Mouse (Mus musculus) stomach, embryonic 14.5 days (tissue): Measurements from ENCODE around the gene Dars. TPM values are rescaled to one million over a fixed set of nuclear protein-coding genes. Genes with fewer than 3 reads are reported as not detected.

Experiments used
- ATAC-seq: fragments of 200-750 bp; cut with Nextera tagmentation; 2 replicates; pipeline ENCODE4 v1.8.0; 2017; ENCODE audit warnings: low read depth, moderate TSS enrichment; ENCODE audit not compliant: insufficient number of reproducible peaks, insufficient read depth, low FRiP score
- H3K27ac ChIP-seq: fragments of 300-500 bp; sonication (generic); 2 replicates; pipeline ENCODE4 v1.5.1; 2014; ENCODE audit warnings: mild to moderate bottlenecking, low read length, moderate library complexity, mixed read lengths
- H3K27me3 ChIP-seq: fragments of 300-500 bp; sonication (generic); 2 replicates; pipeline ENCODE4 v1.6.1; 2014; ENCODE audit warnings: low read length, control low read depth, mixed read lengths; ENCODE audit not compliant: control insufficient read depth, insufficient read depth
- H3K36me3 ChIP-seq: fragments of 300-500 bp; sonication (generic); 2 replicates; pipeline ENCODE4 v1.6.1; 2014; ENCODE audit warnings: mild to moderate bottlenecking, control low read depth, low read length, moderate library complexity, mixed read lengths; ENCODE audit not compliant: control insufficient read depth, insufficient read depth
- H3K4me1 ChIP-seq: fragments of 300-500 bp; sonication (generic); 2 replicates; pipeline ENCODE4 v1.6.1; 2014; ENCODE audit warnings: low read length, control low read depth, mixed read lengths; ENCODE audit not compliant: control insufficient read depth, insufficient read depth
- H3K4me2 ChIP-seq: fragments of 300-500 bp; sonication (generic); replicated peaks from 2 replicates; pipeline ENCODE4 v1.6.1; 2014; ENCODE audit warnings: low read depth, low read length, control low read depth
- H3K4me3 ChIP-seq: fragments of 300-500 bp; sonication (generic); 2 replicates; pipeline ENCODE4 v1.5.1; 2014; ENCODE audit warnings: low read depth, low read length, control low read depth
- H3K9ac ChIP-seq: fragments of 300-500 bp; sonication (generic); replicated peaks from 2 replicates; pipeline ENCODE4 v1.6.1; 2014; ENCODE audit warnings: low read depth, mild to moderate bottlenecking, control low read depth, low read length, moderate library complexity, mixed read lengths
- H3K9me3 ChIP-seq: fragments of 300-500 bp; sonication (generic); 2 replicates; pipeline ENCODE4 v1.6.1; 2016; ENCODE audit warnings: low read depth, low read length, control low read depth; ENCODE audit not compliant: control insufficient read depth
- WGBS: fragments of 180-500 bp; shearing (Covaris S2); extraction: QIAGEN DNeasy Blood & Tissue Kit; methylation state at CpG from one replicate; pipeline ENCODE4 v1.1.7; 2014; 5-methylcytosine and 5-hydroxymethylcytosine counted together
- polyA plus RNA-seq: library from polyadenylated mRNA; unstranded; fragments of >200 nt; fragmentation: Nextera tagmentation; extraction: Ambion mirVana; gene quantifications from 2 replicates; pipeline ENCODE4 v1.2.1, GENCODE M21; 2014

Gene Dars
- polyA plus RNA-seq, 1 experiment from 2014 or later: 97.8 TPM

GRCm38 (mm10) chr1:128372143-128372860 lies 44.9 kb downstream of the Dars start:
- no peak for ATAC-seq
- peaks cover 20% of the 10 kb centered on the region for H3K36me3 ChIP-seq
- WGBS: 78% methylated on average over 7 of the region's 7 CpGs

GRCm38 (mm10) chr1:128368732-128369441 lies 48.3 kb downstream of the Dars start:
- Histone ChIP-seq H3K36me3 (peaks cover 16% of the 10 kb centered on the region; the same call in 1 of the 2 replicates), H3K4me2 (no peak overlapping the region), H3K27ac (no peak overlapping the region), H3K4me3 (no peak overlapping the region), H3K9ac (no peak overlapping the region), H3K9me3 (no peaks in the 10 kb centered on the region), H3K4me1 (no peaks in the 10 kb centered on the region), H3K27me3 (no peaks in the 10 kb centered on the region)
- WGBS: 73% methylated on average over 5 of the region's 5 CpGs
- ATAC-seq: no peak

More at GRCm38 (mm10) chr1:128372143-128372860, 44.9 kb downstream of the Dars start:
- Histone ChIP-seq H3K4me1 (no peaks in the 10 kb centered on the region), H3K27me3 (no peaks in the 10 kb centered on the region), H3K9ac (no peak overlapping the region), H3K27ac (no peak overlapping the region), H3K4me3 (no peak overlapping the region), H3K4me2 (no peak overlapping the region), H3K9me3 (no peaks in the 10 kb centered on the region)

- 68% methylated on average over 2 of the region's 2 CpGs for WGBS
- H3K9ac ChIP-seq: no peak overlapping the region
- H3K27me3 ChIP-seq: no peaks in the 10 kb centered on the region
- peaks cover 14% of the 10 kb centered on the region for H3K36me3 ChIP-seq
- no peak for ATAC-seq
- H3K4me2 ChIP-seq: no peak overlapping the region
- no peaks in the 10 kb centered on the region for H3K9me3 ChIP-seq
- no peak overlapping the region for H3K27ac ChIP-seq
- no peak overlapping the region for H3K4me3 ChIP-seq
- peaks cover 6% of the 10 kb centered on the region; the same call in 1 of the 2 replicates for H3K4me1 ChIP-seq
Observed at GRCm38 (mm10) chr1:128360601-128361000, 56.6 kb downstream of the Dars start.

GRCm38 (mm10) chr1:128359554-128360376 lies 57.4 kb downstream of the Dars start, which contains the start of gene Mcm6:
TSS of gene Mcm6 (minus strand) at chr1:128359664.
- peaks cover 18% of the 10 kb centered on the region for H3K36me3 ChIP-seq
- WGBS: 3% methylated on average over 38 of the region's 38 CpGs
- H3K4me1 ChIP-seq: peaks cover 6% of the 10 kb centered on the region; the same call in 1 of the 2 replicates
- peak within 1 kb of the TSS; percentile 92 for H3K27ac ChIP-seq
- H3K4me3 ChIP-seq: peak within 1 kb of the TSS; percentile 65
- ATAC-seq: peak; percentile 99
- H3K4me2 ChIP-seq: peak within 1 kb of the TSS; percentile 48
- peak within 1 kb of the TSS; percentile 65 for H3K9ac ChIP-seq
- H3K9me3 ChIP-seq: no peaks in the 10 kb centered on the region
- H3K27me3 ChIP-seq: no peaks in the 10 kb centered on the region

- under 1% methylated on average over 35 of the region's 35 CpGs for WGBS
- Histone ChIP-seq H3K27ac (peak overlapping the region; percentile 92), H3K9me3 (no peaks in the 10 kb centered on the region), H3K36me3 (peaks cover 18% of the 10 kb centered on the region), H3K4me3 (peak overlapping the region; percentile 65), H3K9ac (peak overlapping the region; percentile 65), H3K4me1 (peaks cover 6% of the 10 kb centered on the region; the same call in 1 of the 2 replicates), H3K27me3 (no peaks in the 10 kb centered on the region), H3K4me2 (peak overlapping the region; percentile 48)
- ATAC-seq: peak; percentile 79
Observed at GRCm38 (mm10) chr1:128358916-128359553, 58.1 kb downstream of the Dars start.

DNA sequence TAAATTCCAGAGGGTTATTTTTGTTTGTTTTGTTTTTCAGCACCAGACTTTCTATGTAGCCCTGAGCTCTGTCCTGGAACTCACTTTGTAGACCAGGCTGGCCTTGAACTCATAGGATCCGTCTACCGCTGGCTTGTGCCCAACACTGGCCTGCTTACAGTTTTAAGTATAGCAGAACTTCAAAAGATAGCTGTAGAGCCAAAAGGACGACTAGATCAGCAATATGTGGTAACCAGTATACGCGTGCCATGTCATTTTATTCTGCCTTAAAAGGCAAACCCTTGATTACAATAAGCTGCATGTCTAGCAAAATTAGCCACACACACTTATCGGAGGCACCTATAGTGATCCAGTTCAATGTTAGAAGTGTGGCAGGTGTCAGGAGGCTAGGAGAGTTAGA lies 58.9 kb downstream of the Dars start:
- H3K27ac ChIP-seq: no peak overlapping the region; the same call in 1 of the 2 replicates

DNA sequence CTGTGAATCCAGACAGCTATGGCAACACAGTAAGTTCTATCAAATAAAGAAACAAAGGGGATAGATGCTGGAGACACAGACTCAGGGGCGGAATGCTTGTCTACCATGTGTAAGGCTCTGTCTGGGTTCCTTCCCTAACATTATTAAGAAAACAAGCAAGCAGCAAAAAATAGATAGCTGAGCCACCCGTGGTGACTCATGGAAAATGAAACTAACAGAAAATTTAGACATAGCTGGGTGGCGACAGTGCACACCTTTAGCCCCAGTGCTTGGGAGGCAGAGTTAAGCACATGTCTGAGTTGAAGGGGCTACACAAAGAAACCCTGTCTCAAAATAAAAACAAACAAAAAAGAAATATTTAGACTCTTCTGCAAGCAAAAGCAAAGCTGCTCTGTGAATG lies 59.7 kb downstream of the Dars start:
- H3K4me2 ChIP-seq: peak overlapping the region; percentile 48
- no peak overlapping the region for H3K27ac ChIP-seq
- peaks cover 6% of the 10 kb centered on the region; the same call in 1 of the 2 replicates for H3K4me1 ChIP-seq
- 32% methylated on average over 3 of the region's 3 CpGs for WGBS
- no peak overlapping the region for H3K9ac ChIP-seq
- no peaks in the 10 kb centered on the region for H3K27me3 ChIP-seq
- peaks cover 28% of the 10 kb centered on the region for H3K36me3 ChIP-seq
- H3K4me3 ChIP-seq: peak overlapping the region; percentile 65; the same call in 1 of the 2 replicates
- no peaks in the 10 kb centered on the region for H3K9me3 ChIP-seq
- ATAC-seq: no peak

More for the DNA sequence above, 58.9 kb downstream of the Dars start:
- ATAC-seq: no peak
- 64% methylated on average over 6 of the region's 6 CpGs for whole genome bisulfite sequencing
- H3K27me3 ChIP-seq: no peaks in the 10 kb centered on the region
- peaks cover 26% of the 10 kb centered on the region for H3K36me3 ChIP-seq
- H3K4me2 ChIP-seq: peak overlapping the region; percentile 48
- H3K9me3 ChIP-seq: no peaks in the 10 kb centered on the region
- 0 out of 2 replicates have a peak overlapping the region, but pooled peaks have one; percentile 65 for H3K9ac ChIP-seq
- H3K4me1 ChIP-seq: peaks cover 6% of the 10 kb centered on the region; the same call in 1 of the 2 replicates
- H3K4me3 ChIP-seq: peak overlapping the region; percentile 65
